Mouse (Mus musculus): ENCODE results near the gene Gm37419. TPM values are rescaled to one million over a fixed set of nuclear protein-coding genes. Genes with fewer than 3 reads are reported as not detected.

Gm37419 gene
- polyA plus RNA-seq, 1 experiment from 2014 or later, result not detected

DNA sequence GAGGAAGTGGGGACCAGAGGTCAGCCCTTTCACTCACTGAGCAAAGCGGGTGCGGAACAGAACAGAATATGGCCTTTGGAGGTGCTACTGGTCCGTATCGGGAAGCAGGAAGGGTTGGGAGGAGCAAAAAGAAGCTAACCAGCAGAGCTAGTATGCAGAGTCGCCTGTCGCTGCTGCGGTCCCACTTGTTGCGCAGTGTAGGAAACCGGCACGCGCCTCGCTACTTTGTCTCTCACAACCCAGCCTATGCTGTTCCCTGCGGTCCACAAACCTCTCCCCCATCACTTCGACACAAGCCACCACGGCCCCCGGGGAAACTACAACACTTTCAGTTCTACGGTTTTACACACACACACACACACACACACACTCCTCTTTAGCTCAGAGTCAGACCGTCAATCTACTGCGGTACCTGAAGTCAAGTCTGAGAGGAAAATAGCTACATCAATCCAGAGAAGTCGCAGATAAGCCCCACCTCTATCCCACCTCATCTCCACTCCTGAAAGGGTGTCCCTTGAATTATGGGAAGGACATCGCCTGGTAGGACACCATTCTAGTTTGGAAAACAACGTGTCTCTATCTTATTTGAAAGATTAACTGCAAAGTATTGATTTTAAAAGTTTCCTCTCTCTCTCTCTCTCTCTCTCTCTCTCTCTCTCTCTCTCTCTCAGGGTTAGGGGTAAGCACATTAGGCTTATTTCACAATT is 3.4 kb upstream of the Gm37419 start:
- H3K9me3 ChIP-seq (ENCODE audit: low read length), result no peaks in the 10 kb centered on the region
- peaks cover 11% of the 10 kb centered on the region for H3K27me3 ChIP-seq (ENCODE audit: insufficient read depth, low read length)
- H3K4me1 ChIP-seq (ENCODE audit: insufficient read depth, low read length), result peaks cover 54% of the 10 kb centered on the region
- peak; percentile 28; the same call in 1 of the 2 replicates for ATAC-seq (ENCODE audit: low FRiP score, low TSS enrichment)
- WGBS, result 2% methylated on average over 22 of the region's 22 CpGs
- H3K27ac ChIP-seq (ENCODE audit: low read length), result no peak overlapping the region
- H3K4me3 ChIP-seq (ENCODE audit: low read length), result peak overlapping the region; percentile 56
- H3K4me2 ChIP-seq (replicated peaks; ENCODE audit: low read depth, low read length), result peak overlapping the region; percentile 99
- H3K36me3 ChIP-seq (ENCODE audit: insufficient read depth, low read length), result no peaks in the 10 kb centered on the region
- peak overlapping the region; percentile 67 for H3K9ac ChIP-seq (replicated peaks; ENCODE audit: low read length)

DNA sequence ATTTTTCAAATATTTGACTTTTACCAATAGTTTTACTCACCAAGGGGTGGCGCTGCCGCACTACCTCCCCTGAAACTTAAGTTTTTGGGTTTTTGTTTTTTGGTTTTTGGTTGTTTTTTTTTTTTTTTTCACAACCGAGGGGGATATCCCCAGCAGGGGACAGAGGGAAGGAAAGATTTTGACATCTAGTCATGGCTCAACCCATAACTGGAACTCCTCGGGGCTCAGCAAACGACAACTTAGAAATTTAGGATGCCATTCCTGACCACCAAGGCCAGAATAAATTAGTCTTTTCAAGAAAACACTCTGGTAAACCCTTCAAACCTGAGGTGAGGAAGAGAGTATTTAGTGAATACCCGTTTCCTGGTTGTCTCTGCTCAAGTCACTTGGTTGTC is 2.8 kb upstream of the Gm37419 start:
- Histone ChIP-seq H3K4me2 (replicated peaks; ENCODE audit: low read depth, low read length) (peak overlapping the region; percentile 99), H3K27me3 (ENCODE audit: insufficient read depth, low read length) (peaks cover 5% of the 10 kb centered on the region), H3K4me3 (ENCODE audit: low read length) (peak overlapping the region; percentile 56; the same call in 1 of the 2 replicates), H3K27ac (ENCODE audit: low read length) (no peak overlapping the region), H3K9me3 (ENCODE audit: low read length) (no peaks in the 10 kb centered on the region), H3K36me3 (ENCODE audit: insufficient read depth, low read length) (no peaks in the 10 kb centered on the region), H3K4me1 (ENCODE audit: insufficient read depth, low read length) (peaks cover 56% of the 10 kb centered on the region), H3K9ac (replicated peaks; ENCODE audit: low read length) (no peak overlapping the region)
- no peak for ATAC-seq (ENCODE audit: low FRiP score, low TSS enrichment)
- 5% methylated on average over 6 of the region's 6 CpGs for WGBS

DNA sequence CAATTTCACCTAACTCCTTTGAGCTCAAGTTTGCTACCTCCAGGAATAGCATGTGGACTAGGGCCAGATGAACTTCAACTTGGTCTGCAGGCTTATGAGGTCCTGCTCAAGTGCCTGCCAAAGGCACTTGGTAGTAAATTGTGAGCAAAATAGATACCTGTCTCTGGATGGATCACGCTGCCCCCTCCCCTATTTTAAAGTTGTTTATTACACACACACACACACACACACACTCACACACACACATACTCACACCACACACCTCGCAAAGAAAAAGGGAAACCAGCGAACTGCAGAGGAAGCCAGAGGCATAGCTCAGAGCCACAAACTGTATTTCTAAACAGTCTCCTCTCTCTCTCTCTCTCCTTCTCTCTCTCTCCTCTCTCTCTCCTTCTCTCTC is 2.1 kb upstream of the Gm37419 start:
- H3K9me3 ChIP-seq (ENCODE audit: low read length), result no peaks in the 10 kb centered on the region
- WGBS, result 11% methylated on average over 3 of the region's 3 CpGs
- no peaks in the 10 kb centered on the region for H3K27me3 ChIP-seq (ENCODE audit: insufficient read depth, low read length)
- ATAC-seq (ENCODE audit: low FRiP score, low TSS enrichment), result no peak
- H3K4me1 ChIP-seq (ENCODE audit: insufficient read depth, low read length), result peaks cover 55% of the 10 kb centered on the region
- H3K36me3 ChIP-seq (ENCODE audit: insufficient read depth, low read length), result no peaks in the 10 kb centered on the region
- H3K27ac ChIP-seq (ENCODE audit: low read length), result no peak overlapping the region
- no peak overlapping the region for H3K9ac ChIP-seq (replicated peaks; ENCODE audit: low read length)
- H3K4me3 ChIP-seq (ENCODE audit: low read length), result peak overlapping the region; percentile 77; the same call in 1 of the 2 replicates
- peak overlapping the region; percentile 99 for H3K4me2 ChIP-seq (replicated peaks; ENCODE audit: low read depth, low read length)

DNA sequence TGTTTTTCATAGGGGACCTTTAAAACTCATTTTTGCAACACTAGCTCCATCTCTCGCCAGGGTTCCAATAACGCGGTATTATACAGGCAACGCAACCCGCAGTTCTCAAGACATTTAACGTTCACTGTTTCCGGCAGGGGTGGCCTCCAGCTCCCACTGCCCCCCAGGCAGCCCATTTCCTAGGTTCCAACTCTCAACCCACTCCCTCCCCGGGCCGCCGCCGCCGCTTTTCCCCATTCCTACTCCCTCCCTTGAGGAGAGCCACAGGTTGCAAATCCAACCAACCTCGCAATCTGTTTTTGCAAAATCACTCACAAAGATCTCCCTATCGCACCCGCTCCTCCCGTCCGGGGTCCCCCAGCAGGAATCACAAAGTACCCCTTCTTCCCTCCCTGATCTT is 1.4 kb upstream of the Gm37419 start:
- Histone ChIP-seq H3K4me3 (ENCODE audit: low read length) (peak overlapping the region; percentile 77), H3K9me3 (ENCODE audit: low read length) (no peaks in the 10 kb centered on the region), H3K27ac (ENCODE audit: low read length) (0 out of 2 replicates have a peak overlapping the region, but pooled peaks have one; percentile 0), H3K4me1 (ENCODE audit: insufficient read depth, low read length) (peaks cover 51% of the 10 kb centered on the region), H3K27me3 (ENCODE audit: insufficient read depth, low read length) (no peaks in the 10 kb centered on the region), H3K4me2 (replicated peaks; ENCODE audit: low read depth, low read length) (peak overlapping the region; percentile 99), H3K9ac (replicated peaks; ENCODE audit: low read length) (peak overlapping the region; percentile 93), H3K36me3 (ENCODE audit: insufficient read depth, low read length) (no peaks in the 10 kb centered on the region)
- ATAC-seq (ENCODE audit: low FRiP score, low TSS enrichment), result no peak
- under 1% methylated on average over 17 of the region's 17 CpGs for WGBS

DNA sequence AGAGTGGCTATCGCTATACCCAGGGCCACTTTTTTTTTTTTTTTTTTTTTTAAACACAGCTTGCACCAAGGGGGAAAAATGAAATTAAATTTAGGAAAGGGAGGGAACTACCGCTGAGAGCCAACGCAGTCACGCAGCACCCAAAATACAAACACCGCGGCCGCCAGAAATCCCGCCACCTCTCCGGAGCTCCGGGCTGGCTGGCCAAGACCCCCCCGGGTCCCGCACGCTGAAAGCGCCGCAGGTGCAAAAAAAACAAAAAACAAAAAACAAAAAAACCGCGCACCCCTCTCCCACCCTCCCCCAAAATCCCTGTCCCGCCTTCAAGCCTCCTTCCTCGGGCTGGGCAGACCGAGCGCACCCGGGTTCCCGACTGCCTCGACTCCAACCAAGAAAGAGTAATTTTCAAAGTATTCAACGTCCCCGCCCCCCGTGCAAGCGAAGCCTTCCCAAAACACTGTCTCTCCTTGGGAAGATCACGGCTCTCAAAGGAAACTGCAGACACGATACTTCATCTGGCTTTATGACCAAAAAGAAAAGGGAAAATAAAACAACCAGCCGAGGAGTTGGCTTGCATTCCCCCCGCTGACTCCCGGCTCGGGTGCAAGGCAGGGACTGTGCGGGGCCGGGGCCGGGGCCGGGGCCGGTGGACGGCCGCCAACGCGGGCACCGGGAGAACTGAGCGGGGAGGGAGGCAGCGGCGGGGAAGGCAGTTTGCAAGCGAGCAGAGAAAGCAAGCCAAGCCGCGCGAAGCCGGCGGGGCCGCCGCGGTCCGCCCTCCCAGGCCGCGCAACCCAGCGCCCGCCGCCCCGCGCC is 733 bp upstream of the Gm37419 start:
- peak overlapping the region; percentile 99 for H3K27ac ChIP-seq (ENCODE audit: low read length)
- no peaks in the 10 kb centered on the region for H3K27me3 ChIP-seq (ENCODE audit: insufficient read depth, low read length)
- peak overlapping the region; percentile 77 for H3K4me3 ChIP-seq (ENCODE audit: low read length)
- H3K36me3 ChIP-seq (ENCODE audit: insufficient read depth, low read length), result no peaks in the 10 kb centered on the region
- no peaks in the 10 kb centered on the region for H3K9me3 ChIP-seq (ENCODE audit: low read length)
- peak overlapping the region; percentile 99 for H3K4me2 ChIP-seq (replicated peaks; ENCODE audit: low read depth, low read length)
- H3K4me1 ChIP-seq (ENCODE audit: insufficient read depth, low read length), result peaks cover 48% of the 10 kb centered on the region
- H3K9ac ChIP-seq (replicated peaks; ENCODE audit: low read length), result peak overlapping the region; percentile 93
- ATAC-seq (ENCODE audit: low FRiP score, low TSS enrichment), result no peak
- under 1% methylated on average over 62 of the region's 64 CpGs for WGBS

DNA sequence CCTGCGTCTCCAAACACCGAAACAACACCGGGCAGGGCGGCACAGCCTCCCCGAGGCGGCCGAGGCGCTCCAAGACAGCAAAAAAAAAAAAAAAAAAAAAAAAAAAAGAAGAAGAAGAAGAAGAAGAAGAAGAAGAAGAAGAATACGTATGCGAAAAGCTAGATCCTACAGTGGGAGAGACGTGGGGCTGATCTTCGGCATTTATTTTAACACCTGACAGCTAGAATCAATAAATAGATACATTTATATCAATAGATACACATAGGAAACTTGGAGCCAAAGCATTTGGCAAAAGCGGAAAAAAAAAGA is 171 bp upstream of the Gm37419 start:
- peak overlapping the region; percentile 99 for H3K27ac ChIP-seq (ENCODE audit: low read length)
- H3K27me3 ChIP-seq (ENCODE audit: insufficient read depth, low read length), result no peaks in the 10 kb centered on the region
- peak overlapping the region; percentile 77 for H3K4me3 ChIP-seq (ENCODE audit: low read length)
- H3K36me3 ChIP-seq (ENCODE audit: insufficient read depth, low read length), result no peaks in the 10 kb centered on the region
- no peaks in the 10 kb centered on the region for H3K9me3 ChIP-seq (ENCODE audit: low read length)
- H3K4me2 ChIP-seq (replicated peaks; ENCODE audit: low read depth, low read length), result peak overlapping the region; percentile 99
- under 1% methylated on average over 13 of the region's 13 CpGs for WGBS
- no peak for ATAC-seq (ENCODE audit: low FRiP score, low TSS enrichment)
- peak overlapping the region; percentile 93 for H3K9ac ChIP-seq (replicated peaks; ENCODE audit: low read length)
- peaks cover 45% of the 10 kb centered on the region for H3K4me1 ChIP-seq (ENCODE audit: insufficient read depth, low read length)

DNA sequence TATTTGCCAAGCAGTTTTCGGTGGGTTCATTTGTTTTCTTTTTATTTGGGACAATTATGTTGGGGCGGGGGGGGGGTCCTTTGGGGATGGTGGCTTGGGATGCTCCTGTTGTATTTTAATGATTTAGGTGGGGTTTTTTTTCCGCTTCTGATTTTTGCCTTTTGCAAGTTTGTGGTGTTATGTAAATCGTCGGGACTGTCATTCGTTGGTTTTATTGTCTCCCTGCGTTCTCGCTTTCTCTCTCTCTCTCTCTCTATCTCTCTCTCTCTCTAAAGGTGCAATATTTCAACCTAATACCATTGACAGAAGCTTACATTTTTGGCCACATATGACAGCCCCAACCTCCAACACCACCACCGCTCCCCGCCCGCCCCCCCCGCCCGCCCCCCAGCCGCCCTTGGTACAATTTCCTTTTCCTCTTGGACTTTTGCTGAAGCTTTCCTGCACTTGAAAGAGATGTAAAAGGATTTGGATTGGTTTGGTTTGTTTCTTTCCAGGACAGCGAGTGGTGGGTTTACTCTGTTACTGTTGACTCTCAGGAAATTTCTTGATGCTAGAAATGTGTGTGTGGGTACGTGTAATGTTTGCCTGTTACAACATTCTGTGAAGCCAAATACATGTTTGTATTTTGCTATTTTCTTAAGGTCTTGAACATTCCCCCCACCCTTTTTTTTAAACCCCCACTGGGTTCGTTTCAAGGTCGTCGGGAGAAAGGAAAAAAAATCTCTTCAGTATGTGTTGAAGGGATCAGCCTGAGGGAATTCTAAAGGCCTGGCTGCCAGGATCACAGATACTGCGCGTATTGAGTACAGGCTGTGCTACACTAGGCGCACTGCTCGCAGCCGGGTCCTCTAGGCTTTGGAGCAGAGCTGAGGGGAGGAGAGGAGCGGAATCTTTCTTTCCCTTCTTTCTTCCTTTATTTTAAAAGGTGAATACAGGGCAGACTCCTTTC is 1.2 kb downstream of the Gm37419 start:
- H3K36me3 ChIP-seq (ENCODE audit: insufficient read depth, low read length), result no peaks in the 10 kb centered on the region
- peaks cover 43% of the 10 kb centered on the region for H3K4me1 ChIP-seq (ENCODE audit: insufficient read depth, low read length)
- H3K27me3 ChIP-seq (ENCODE audit: insufficient read depth, low read length), result no peaks in the 10 kb centered on the region
- H3K27ac ChIP-seq (ENCODE audit: low read length), result peak overlapping the region; percentile 99
- no peaks in the 10 kb centered on the region for H3K9me3 ChIP-seq (ENCODE audit: low read length)
- peak overlapping the region; percentile 93 for H3K9ac ChIP-seq (replicated peaks; ENCODE audit: low read length)
- peak overlapping the region; percentile 99 for H3K4me2 ChIP-seq (replicated peaks; ENCODE audit: low read depth, low read length)
- 8% methylated on average over 25 of the region's 25 CpGs for WGBS
- no peak for ATAC-seq (ENCODE audit: low FRiP score, low TSS enrichment)
- H3K4me3 ChIP-seq (ENCODE audit: low read length), result peak overlapping the region; percentile 77

- no peaks in the 10 kb centered on the region for H3K9me3 ChIP-seq (ENCODE audit: low read length)
- H3K4me1 ChIP-seq (ENCODE audit: insufficient read depth, low read length), result peaks cover 34% of the 10 kb centered on the region
- H3K27me3 ChIP-seq (ENCODE audit: insufficient read depth, low read length), result no peaks in the 10 kb centered on the region
- peak overlapping the region; percentile 93 for H3K9ac ChIP-seq (replicated peaks; ENCODE audit: low read length)
- H3K36me3 ChIP-seq (ENCODE audit: insufficient read depth, low read length), result no peaks in the 10 kb centered on the region
- peak overlapping the region; percentile 99 for H3K4me2 ChIP-seq (replicated peaks; ENCODE audit: low read depth, low read length)
- no peak for ATAC-seq (ENCODE audit: low FRiP score, low TSS enrichment)
- H3K4me3 ChIP-seq (ENCODE audit: low read length), result peak overlapping the region; percentile 77
- H3K27ac ChIP-seq (ENCODE audit: low read length), result no peak overlapping the region
- WGBS, result 55% methylated on average over 11 of the region's 11 CpGs
These were observed 2.1 kb downstream of the Gm37419 start for GRCm38 (mm10) chr16:23990161-23990970.

GRCm38 (mm10) chr16:23991170-23991569 is 2.9 kb downstream of the Gm37419 start:
- H3K4me3 ChIP-seq (ENCODE audit: low read length), result no peak overlapping the region

More at GRCm38 (mm10) chr16:23991170-23991569, 2.9 kb downstream of the Gm37419 start:
- 5% methylated on average over 4 of the region's 4 CpGs for WGBS
- Histone ChIP-seq H3K9ac (replicated peaks; ENCODE audit: low read length) (no peak overlapping the region), H3K27ac (ENCODE audit: low read length) (no peak overlapping the region), H3K27me3 (ENCODE audit: insufficient read depth, low read length) (no peaks in the 10 kb centered on the region), H3K36me3 (ENCODE audit: insufficient read depth, low read length) (no peaks in the 10 kb centered on the region), H3K4me2 (replicated peaks; ENCODE audit: low read depth, low read length) (no peak overlapping the region), H3K9me3 (ENCODE audit: low read length) (no peaks in the 10 kb centered on the region), H3K4me1 (ENCODE audit: insufficient read depth, low read length) (peaks cover 29% of the 10 kb centered on the region)
- ATAC-seq (ENCODE audit: low FRiP score, low TSS enrichment), result no peak

All from kidney, embryonic 16.5 days (tissue).